Mouse (Mus musculus) urinary bladder, postnatal 36 days (tissue): Measurements from ENCODE around the gene Tmem45a.
A peak's percentile ranks its signal among the peaks of the same experiment; 100 is the strongest.

Source experiments
- DNase-seq, 2 experiments: peaks; one replicate each; pipeline ENCODE4 v3.0.0; 2022; ENCODE audit warnings: low spot score in 2 of 2, mixed read lengths in 1 of 2

The Tmem45a gene

GRCm38 (mm10) chr16:56795481-56796139 is 90.4 kb downstream of the Tmem45a start, which contains the start of gene Adgrg7:
TSS of gene Adgrg7 (minus strand) at chr16:56795855.
- no peak for DNase-seq

GRCm38 (mm10) chr16:56794383-56795144 is 91.4 kb downstream of the Tmem45a start:
- no peak for DNase-seq

GRCm38 (mm10) chr16:56793778-56794177 is 92.2 kb downstream of the Tmem45a start:
- no peak for DNase-seq

GRCm38 (mm10) chr16:56785943-56786342 is 100.0 kb downstream of the Tmem45a start:
- no peak for DNase-seq

- peak; percentile 20 to 24 for DNase-seq
Measured at GRCm38 (mm10) chr16:56771163-56772105, 114.5 kb downstream of the Tmem45a start.
